Mouse (Mus musculus): Measurements from ENCODE around the gene Crygs. TPM values are rescaled to one million over a fixed set of nuclear protein-coding genes. Genes with fewer than 3 reads are reported as not detected.

Crygs gene
- polyA plus RNA-seq, 1 experiment: not detected

DNA sequence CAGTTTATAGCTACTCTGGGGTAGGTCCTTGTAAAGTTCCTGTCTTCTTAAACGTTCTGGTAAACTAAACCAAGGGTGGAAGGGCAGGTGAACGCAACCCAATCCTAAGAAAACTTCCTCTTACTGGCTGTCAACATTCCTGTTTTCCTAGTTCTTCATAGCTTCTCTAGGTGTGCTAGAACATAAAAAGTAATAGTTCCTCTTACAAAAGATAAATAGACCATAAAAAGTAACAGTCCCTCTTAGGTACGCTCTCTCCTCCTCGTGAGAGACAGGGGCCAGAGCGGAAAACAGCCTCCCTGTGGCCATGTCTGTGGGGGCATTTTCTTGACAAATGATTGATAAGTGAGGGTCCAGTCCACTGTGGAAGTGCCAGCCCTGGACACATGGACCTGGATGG lies 33.5 kb upstream of the Crygs start:
- Histone ChIP-seq H3K27ac (ENCODE audit: insufficient read depth, low read depth, low read length) (peak overlapping the region; percentile 17; the same call in 1 of the 2 replicates), H3K36me3 (ENCODE audit: control insufficient read depth, insufficient read depth, low read length) (peaks cover 13% of the 10 kb centered on the region), H3K4me3 (ENCODE audit: low read depth, low read length) (no peak overlapping the region), H3K4me1 (ENCODE audit: control insufficient read depth, insufficient read depth, insufficient read length, low read length) (peaks cover 7% of the 10 kb centered on the region), H3K27me3 (ENCODE audit: control insufficient read depth, insufficient read depth, low read length) (no peaks in the 10 kb centered on the region)
- WGBS: 16% methylated on average over 5 of the region's 5 CpGs
- TF ChIP-seq CTCF (IDR thresholded peaks at IDR 0.05; ENCODE audit: extremely low read depth, insufficient read length, insufficient replicate concordance, low read depth, low read length) (no peak), POLR2A (IDR thresholded peaks at IDR 0.05; ENCODE audit: low read depth, low read length) (no peak)

- Histone ChIP-seq H3K4me1 (ENCODE audit: control insufficient read depth, insufficient read depth, insufficient read length, low read length) (peaks cover 7% of the 10 kb centered on the region), H3K36me3 (ENCODE audit: control insufficient read depth, insufficient read depth, low read length) (peaks cover 16% of the 10 kb centered on the region), H3K27ac (ENCODE audit: insufficient read depth, low read depth, low read length) (peak overlapping the region; percentile 19), H3K27me3 (ENCODE audit: control insufficient read depth, insufficient read depth, low read length) (no peaks in the 10 kb centered on the region), H3K4me3 (ENCODE audit: low read depth, low read length) (peak overlapping the region; percentile 67)
- TF ChIP-seq POLR2A (IDR thresholded peaks at IDR 0.05; ENCODE audit: low read depth, low read length) (0 out of 2 replicates have a peak, but pooled peaks have one; percentile 21), CTCF (IDR thresholded peaks at IDR 0.05; ENCODE audit: extremely low read depth, insufficient read length, insufficient replicate concordance, low read depth, low read length) (no peak)
- 5% methylated on average over 26 of the region's 26 CpGs for WGBS
Measured at GRCm38 (mm10) chr16:22844061-22844801, 32.9 kb upstream of the Crygs start.

DNA sequence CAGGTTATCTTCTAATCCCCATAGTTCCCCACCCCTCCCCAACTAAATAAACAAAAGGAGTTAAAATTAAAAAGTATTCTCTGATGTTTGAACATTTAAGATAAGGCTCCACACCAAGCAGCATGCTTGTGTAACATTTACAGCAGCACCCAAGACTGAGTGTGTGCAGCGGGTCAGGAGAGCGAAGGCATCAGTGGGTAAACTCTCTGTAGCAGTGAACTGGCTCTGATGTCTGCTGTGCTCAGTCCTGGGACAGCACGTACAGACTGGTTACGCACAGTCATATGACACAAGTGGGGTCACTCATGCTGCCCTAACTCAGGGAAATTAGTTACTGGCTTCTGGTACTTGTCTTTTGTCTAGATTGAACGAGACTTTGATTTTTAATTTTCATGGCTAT lies 31.5 kb upstream of the Crygs start:
- no peak overlapping the region for H3K27ac ChIP-seq (ENCODE audit: insufficient read depth, low read depth, low read length)
- H3K4me3 ChIP-seq (ENCODE audit: low read depth, low read length): no peak overlapping the region
- H3K27me3 ChIP-seq (ENCODE audit: control insufficient read depth, insufficient read depth, low read length): no peaks in the 10 kb centered on the region
- 84% methylated on average over 5 of the region's 5 CpGs for WGBS
- H3K36me3 ChIP-seq (ENCODE audit: control insufficient read depth, insufficient read depth, low read length): peaks cover 24% of the 10 kb centered on the region
- peaks cover 7% of the 10 kb centered on the region for H3K4me1 ChIP-seq (ENCODE audit: control insufficient read depth, insufficient read depth, insufficient read length, low read length)
- TF ChIP-seq POLR2A (IDR thresholded peaks at IDR 0.05; ENCODE audit: low read depth, low read length) (no peak), CTCF (IDR thresholded peaks at IDR 0.05; ENCODE audit: extremely low read depth, insufficient read length, insufficient replicate concordance, low read depth, low read length) (no peak)

- H3K4me1 ChIP-seq (ENCODE audit: control insufficient read depth, insufficient read depth, insufficient read length, low read length): peaks cover 4% of the 10 kb centered on the region
- peaks cover 27% of the 10 kb centered on the region for H3K36me3 ChIP-seq (ENCODE audit: control insufficient read depth, insufficient read depth, low read length)
- no peak overlapping the region for H3K27ac ChIP-seq (ENCODE audit: insufficient read depth, low read depth, low read length)
- H3K4me3 ChIP-seq (ENCODE audit: low read depth, low read length): no peak overlapping the region
- TF ChIP-seq POLR2A (IDR thresholded peaks at IDR 0.05; ENCODE audit: low read depth, low read length) (no peak), CTCF (IDR thresholded peaks at IDR 0.05; ENCODE audit: extremely low read depth, insufficient read length, insufficient replicate concordance, low read depth, low read length) (no peak)
- 82% methylated on average over 3 of the region's 3 CpGs for WGBS
- no peaks in the 10 kb centered on the region for H3K27me3 ChIP-seq (ENCODE audit: control insufficient read depth, insufficient read depth, low read length)
Measured at GRCm38 (mm10) chr16:22839146-22839857, 27.9 kb upstream of the Crygs start.

DNA sequence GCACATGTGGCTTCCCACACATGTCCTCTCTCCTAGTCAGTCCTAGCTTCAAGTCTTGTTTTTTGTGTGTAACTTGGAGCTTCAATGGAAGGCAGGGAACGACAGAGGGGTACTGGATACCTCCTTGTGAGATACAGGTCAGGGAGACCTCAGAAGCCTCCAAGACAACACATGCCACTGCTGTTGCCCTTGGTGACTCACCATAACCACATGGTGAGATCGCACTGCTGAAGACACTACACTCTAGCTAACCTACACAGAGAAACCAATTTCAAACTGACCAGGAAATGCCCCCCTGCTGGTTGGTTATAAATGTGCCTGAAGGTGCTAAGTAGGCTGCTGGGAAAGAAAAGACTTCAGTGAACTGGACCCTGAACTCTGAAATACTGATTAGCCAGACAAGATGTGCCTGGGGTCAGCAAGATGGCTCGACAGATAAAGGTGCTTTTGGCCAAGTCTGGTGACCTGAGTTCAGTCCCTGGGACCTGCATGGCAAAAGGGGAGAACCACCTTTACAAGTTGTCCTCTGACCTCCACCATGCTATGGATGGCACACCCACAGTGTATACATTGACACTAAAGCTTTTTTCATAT lies 21.7 kb upstream of the Crygs start:
- H3K27ac ChIP-seq (ENCODE audit: insufficient read depth, low read depth, low read length): no peak overlapping the region
- TF ChIP-seq CTCF (IDR thresholded peaks at IDR 0.05; ENCODE audit: extremely low read depth, insufficient read length, insufficient replicate concordance, low read depth, low read length) (no peak), POLR2A (IDR thresholded peaks at IDR 0.05; ENCODE audit: low read depth, low read length) (no peak)
- peaks cover 15% of the 10 kb centered on the region for H3K36me3 ChIP-seq (ENCODE audit: control insufficient read depth, insufficient read depth, low read length)
- no peak overlapping the region for H3K4me3 ChIP-seq (ENCODE audit: low read depth, low read length)
- H3K4me1 ChIP-seq (ENCODE audit: control insufficient read depth, insufficient read depth, insufficient read length, low read length): no peaks in the 10 kb centered on the region; the same call in 1 of the 2 replicates
- no peaks in the 10 kb centered on the region for H3K27me3 ChIP-seq (ENCODE audit: control insufficient read depth, insufficient read depth, low read length)
- WGBS: 93% methylated on average over 3 of the region's 3 CpGs

GRCm38 (mm10) chr16:22820731-22821130 lies 9.4 kb upstream of the Crygs start:
- no peak overlapping the region for H3K27ac ChIP-seq (ENCODE audit: insufficient read depth, low read depth, low read length)
- no peak overlapping the region for H3K4me3 ChIP-seq (ENCODE audit: low read depth, low read length)
- H3K36me3 ChIP-seq (ENCODE audit: control insufficient read depth, insufficient read depth, low read length): peaks cover 32% of the 10 kb centered on the region
- 65% methylated on average over 8 of the region's 8 CpGs for WGBS
- TF ChIP-seq POLR2A (IDR thresholded peaks at IDR 0.05; ENCODE audit: low read depth, low read length): no peak
- TF ChIP-seq CTCF (IDR thresholded peaks at IDR 0.05; ENCODE audit: extremely low read depth, insufficient read length, insufficient replicate concordance, low read depth, low read length): peak; percentile 18; the same call in 1 of the 2 replicates
- H3K4me1 ChIP-seq (ENCODE audit: control insufficient read depth, insufficient read depth, insufficient read length, low read length): no peaks in the 10 kb centered on the region
- no peaks in the 10 kb centered on the region for H3K27me3 ChIP-seq (ENCODE audit: control insufficient read depth, insufficient read depth, low read length)
